Mouse (Mus musculus) G1E (cell line): ENCODE results near the gene Cpeb4.

Experiments
- CTCF ChIP-seq: IDR thresholded peaks from 2 replicates; pipeline ENCODE4 v1.5.1; 2012; ENCODE audit warnings: low read depth, low read length, inconsistent platforms, mixed read lengths
- GATA2 ChIP-seq: IDR thresholded peaks from 2 replicates; pipeline ENCODE4 v1.6.1; 2012; ENCODE audit warnings: low read depth, low read length, inconsistent platforms, borderline replicate concordance

DNA sequence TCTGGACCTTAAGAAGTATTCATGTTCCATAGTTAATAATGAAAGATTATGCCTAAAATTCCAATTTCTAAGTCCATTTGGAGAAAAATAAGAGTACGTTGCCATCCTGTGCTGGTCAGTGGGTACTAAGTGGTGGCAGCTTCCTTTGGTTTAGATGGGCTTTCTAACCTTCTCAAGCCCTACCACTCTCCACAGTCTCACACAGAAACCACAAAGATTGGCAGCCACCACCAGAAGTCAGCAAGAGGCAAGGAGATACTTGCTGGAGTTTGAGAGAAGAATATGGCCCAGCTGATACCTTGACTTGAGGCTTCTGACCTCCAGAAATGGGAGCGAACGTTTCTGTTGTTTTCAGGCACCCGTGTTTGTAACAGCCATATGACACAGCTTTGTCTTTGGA lies 34.3 kb upstream of the Cpeb4 start:
- TF ChIP-seq CTCF = no peak
- no peak for TF ChIP-seq GATA2
